Mouse (Mus musculus): ENCODE data around the gene Agrp. TPM values are rescaled to one million over a fixed set of nuclear protein-coding genes. Genes with fewer than 3 reads are reported as not detected.

Agrp gene
- polyA plus RNA-seq, 1 experiment from 2014 or later: not detected

GRCm38 (mm10) chr8:105637601-105638041, 428 bp upstream of the Agrp start:
- peak overlapping the region; percentile 93 for H3K4me3 ChIP-seq
- H3K4me2 ChIP-seq: peak overlapping the region; percentile 86
- no peaks in the 10 kb centered on the region for H3K27me3 ChIP-seq (replicated peaks)
- no peaks in the 10 kb centered on the region for H3K9me3 ChIP-seq (replicated peaks)
- H3K9ac ChIP-seq: peak overlapping the region; percentile 99
- peaks cover 11% of the 10 kb centered on the region for H3K36me3 ChIP-seq
- H3K27ac ChIP-seq: peak overlapping the region; percentile 100
- H3K4me1 ChIP-seq: peaks cover 55% of the 10 kb centered on the region
- ATAC-seq: 0 out of 2 replicates have a peak, but pooled peaks have one; percentile 26
- WGBS (ENCODE audit: insufficient replicate concordance): 2% methylated on average over 11 of the region's 11 CpGs

DNA sequence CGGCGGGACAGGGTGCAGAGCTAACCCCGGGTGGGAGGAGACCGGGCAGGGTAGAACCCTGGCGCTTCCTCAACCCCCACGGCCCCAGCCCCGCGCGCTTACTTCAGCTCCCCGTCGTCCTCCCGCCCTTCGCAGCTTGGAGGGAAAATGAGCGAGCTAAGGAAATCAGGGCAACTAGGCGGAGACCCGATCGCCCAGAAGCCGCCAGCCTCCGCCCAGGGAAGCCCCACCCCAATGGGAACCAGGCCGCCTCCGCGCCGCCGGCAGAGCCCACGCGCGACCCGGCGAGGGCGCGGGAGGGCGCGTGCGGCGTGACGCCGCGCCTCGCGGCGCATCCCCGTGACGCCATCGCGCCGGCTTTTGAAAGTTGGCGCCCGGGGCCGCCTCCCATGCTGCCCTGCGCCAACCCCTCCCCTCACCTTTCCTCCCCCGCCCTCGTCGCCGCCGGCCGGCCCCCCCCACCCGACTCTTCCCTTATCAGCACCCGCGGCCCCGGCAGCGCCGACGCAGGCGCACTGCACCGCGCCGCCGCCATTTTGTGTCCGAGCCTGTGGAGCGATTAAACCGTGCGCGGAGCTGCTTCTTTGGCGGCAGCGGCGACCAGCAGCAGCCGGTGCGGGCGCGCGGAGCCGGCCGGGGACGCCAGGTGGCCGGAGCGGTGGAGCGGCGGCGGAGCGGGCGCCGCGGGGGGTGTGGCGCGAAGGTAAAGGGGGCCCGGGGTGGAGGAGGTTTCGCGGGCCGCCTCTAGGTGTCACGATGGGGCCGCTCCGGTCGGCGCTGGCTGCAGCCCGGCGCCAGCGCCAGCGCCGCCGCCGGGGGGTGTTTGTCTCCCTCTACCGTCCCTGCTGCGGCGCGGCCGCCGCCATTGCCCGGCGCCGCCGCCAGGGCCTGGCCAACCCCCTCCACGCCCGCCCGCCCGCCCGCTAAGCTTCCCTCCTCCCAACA, 903 bp downstream of the Agrp start, which contains the start of gene Ctcf:
Gene Ctcf (plus strand): TSS at position 551 of the 945 bp plus-strand sequence.
- H3K36me3 ChIP-seq: peaks cover 11% of the 10 kb centered on the region
- peak; percentile 90 for ATAC-seq
- under 1% methylated on average over 104 of the region's 126 CpGs for WGBS (ENCODE audit: insufficient replicate concordance)

DNA sequence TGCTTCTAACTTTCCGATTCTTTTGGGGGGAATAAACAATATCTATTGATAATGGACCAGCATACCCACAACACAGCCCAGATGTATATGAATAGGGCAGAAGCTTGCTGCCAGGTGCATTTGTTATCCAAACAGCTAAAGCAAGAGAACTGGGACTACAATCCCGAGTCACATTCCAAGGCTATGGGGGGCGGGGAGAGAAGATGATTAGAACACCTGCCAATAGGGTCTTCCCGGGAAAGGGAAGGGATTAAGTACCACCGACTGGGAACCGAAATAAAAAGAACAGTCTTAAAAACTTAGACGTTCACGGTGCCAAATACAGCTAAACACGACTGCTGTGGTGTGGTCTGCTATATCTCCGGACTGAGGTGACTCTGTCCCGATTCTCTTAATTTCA, 1.7 kb downstream of the Agrp start:
- peak overlapping the region; percentile 93 for H3K4me3 ChIP-seq
- H3K9me3 ChIP-seq (replicated peaks): no peaks in the 10 kb centered on the region
- 4% methylated on average over 11 of the region's 11 CpGs for WGBS (ENCODE audit: insufficient replicate concordance)
- peak overlapping the region; percentile 86 for H3K4me2 ChIP-seq
- peaks cover 46% of the 10 kb centered on the region for H3K4me1 ChIP-seq
- peak overlapping the region; percentile 99 for H3K9ac ChIP-seq
- ATAC-seq: no peak
- H3K36me3 ChIP-seq: peaks cover 11% of the 10 kb centered on the region
- H3K27ac ChIP-seq: peak overlapping the region; percentile 100
- H3K27me3 ChIP-seq (replicated peaks): no peaks in the 10 kb centered on the region

More for the DNA sequence above, 903 bp downstream of the Agrp start, which contains the start of gene Ctcf:
- peaks cover 51% of the 10 kb centered on the region for H3K4me1 ChIP-seq
- H3K4me3 ChIP-seq: peak within 1 kb of the TSS; percentile 93
- H3K27me3 ChIP-seq (replicated peaks): no peaks in the 10 kb centered on the region
- H3K4me2 ChIP-seq: peak within 1 kb of the TSS; percentile 86
- H3K27ac ChIP-seq: peak within 1 kb of the TSS; percentile 100
- H3K9me3 ChIP-seq (replicated peaks): no peaks in the 10 kb centered on the region
- H3K9ac ChIP-seq: peak within 1 kb of the TSS; percentile 99

GRCm38 (mm10) chr8:105634771-105635458, 2.3 kb downstream of the Agrp start:
- Histone ChIP-seq H3K9ac (peak overlapping the region; percentile 99; the same call in 1 of the 2 replicates), H3K4me1 (peaks cover 40% of the 10 kb centered on the region)
- WGBS (ENCODE audit: insufficient replicate concordance): 78% methylated on average over 2 of the region's 2 CpGs

DNA sequence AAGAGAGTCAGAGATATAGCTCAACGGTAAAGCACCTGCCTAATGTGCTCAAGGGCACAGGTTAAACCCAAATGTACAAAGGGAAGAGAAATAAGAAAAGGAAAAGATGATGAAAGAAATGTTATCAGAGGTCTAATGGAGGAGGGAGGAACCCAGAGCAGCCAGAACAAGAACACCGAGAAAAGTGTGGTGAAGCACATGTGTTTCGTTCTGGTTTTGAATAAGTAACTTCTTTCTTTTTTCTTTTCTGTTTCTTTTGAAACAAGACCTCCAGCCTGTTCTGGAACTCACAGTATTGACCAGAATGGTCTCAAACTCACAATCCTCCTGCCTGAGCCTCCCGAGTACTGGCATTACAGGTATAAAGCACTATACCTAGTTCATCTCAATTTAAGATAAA, 7.9 kb downstream of the Agrp start:
- H3K4me1 ChIP-seq: peaks cover 5% of the 10 kb centered on the region; the same call in 1 of the 2 replicates
- H3K36me3 ChIP-seq: no peaks in the 10 kb centered on the region
- no peak overlapping the region for H3K4me2 ChIP-seq
- no peak overlapping the region for H3K9ac ChIP-seq
- H3K9me3 ChIP-seq (replicated peaks): no peaks in the 10 kb centered on the region
- WGBS (ENCODE audit: insufficient replicate concordance): 79% methylated on average over 4 of the region's 4 CpGs
- ATAC-seq: no peak
- H3K4me3 ChIP-seq: no peak overlapping the region
- no peak overlapping the region for H3K27ac ChIP-seq
- no peaks in the 10 kb centered on the region for H3K27me3 ChIP-seq (replicated peaks)

More at GRCm38 (mm10) chr8:105634771-105635458, 2.3 kb downstream of the Agrp start:
- no peak overlapping the region for H3K27ac ChIP-seq
- H3K36me3 ChIP-seq: peaks cover 11% of the 10 kb centered on the region
- H3K4me2 ChIP-seq: peak overlapping the region; percentile 86
- ATAC-seq: no peak
- peak overlapping the region; percentile 93 for H3K4me3 ChIP-seq
- no peaks in the 10 kb centered on the region for H3K9me3 ChIP-seq (replicated peaks)
- no peaks in the 10 kb centered on the region for H3K27me3 ChIP-seq (replicated peaks)

GRCm38 (mm10) chr8:105626086-105626485, 11.1 kb downstream of the Agrp start:
- Histone ChIP-seq H3K4me1 (peaks cover 20% of the 10 kb centered on the region), H3K27me3 (replicated peaks) (no peaks in the 10 kb centered on the region), H3K4me2 (no peak overlapping the region), H3K36me3 (peaks cover 22% of the 10 kb centered on the region), H3K9me3 (replicated peaks) (no peaks in the 10 kb centered on the region), H3K9ac (no peak overlapping the region), H3K27ac (no peak overlapping the region), H3K4me3 (no peak overlapping the region)
- no peak for ATAC-seq
- 64% methylated on average over 1 of the region's 1 CpGs for WGBS (ENCODE audit: insufficient replicate concordance)

GRCm38 (mm10) chr8:105624831-105625230, 12.4 kb downstream of the Agrp start:
- 76% methylated on average over 1 of the region's 1 CpGs for WGBS (ENCODE audit: insufficient replicate concordance)
- Histone ChIP-seq H3K4me2 (no peak overlapping the region), H3K9ac (no peak overlapping the region), H3K4me3 (no peak overlapping the region), H3K27me3 (replicated peaks) (no peaks in the 10 kb centered on the region), H3K4me1 (peaks cover 20% of the 10 kb centered on the region), H3K36me3 (peaks cover 34% of the 10 kb centered on the region), H3K27ac (no peak overlapping the region), H3K9me3 (replicated peaks) (no peaks in the 10 kb centered on the region)
- no peak for ATAC-seq

DNA sequence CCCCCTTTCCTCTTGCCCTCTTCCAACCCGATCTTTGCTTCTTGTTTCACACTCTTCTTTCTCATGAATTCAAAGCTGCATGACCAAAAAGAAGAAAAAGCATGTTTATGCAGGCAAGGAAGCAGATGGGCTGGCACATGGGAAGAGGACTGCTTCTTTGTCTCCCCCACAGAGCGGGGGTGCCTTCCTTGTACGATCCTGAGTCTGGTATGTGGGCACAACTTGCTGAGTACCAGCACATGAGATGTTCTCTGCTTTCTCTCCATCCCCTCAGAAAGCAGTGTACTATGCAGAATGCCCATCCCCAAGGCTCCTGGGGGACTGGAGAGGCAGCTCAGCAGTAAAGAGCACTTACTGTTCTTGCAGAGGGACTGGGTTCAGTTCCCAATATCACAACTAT, 12.8 kb downstream of the Agrp start:
- Histone ChIP-seq H3K4me2 (no peak overlapping the region), H3K4me3 (no peak overlapping the region), H3K9me3 (replicated peaks) (no peaks in the 10 kb centered on the region), H3K4me1 (peaks cover 20% of the 10 kb centered on the region), H3K36me3 (peaks cover 39% of the 10 kb centered on the region), H3K27ac (no peak overlapping the region), H3K27me3 (replicated peaks) (no peaks in the 10 kb centered on the region), H3K9ac (no peak overlapping the region)
- 65% methylated on average over 3 of the region's 3 CpGs for WGBS (ENCODE audit: insufficient replicate concordance)
- no peak for ATAC-seq

GRCm38 (mm10) chr8:105623679-105624245, 13.4 kb downstream of the Agrp start:
- peak overlapping the region; percentile 4; the same call in 1 of the 2 replicates for H3K27ac ChIP-seq
- no peaks in the 10 kb centered on the region for H3K27me3 ChIP-seq (replicated peaks)
- H3K9ac ChIP-seq: no peak overlapping the region
- WGBS (ENCODE audit: insufficient replicate concordance): 70% methylated on average over 7 of the region's 7 CpGs
- no peaks in the 10 kb centered on the region for H3K9me3 ChIP-seq (replicated peaks)
- peaks cover 20% of the 10 kb centered on the region for H3K4me1 ChIP-seq
- no peak overlapping the region for H3K4me3 ChIP-seq
- peaks cover 45% of the 10 kb centered on the region for H3K36me3 ChIP-seq
- no peak overlapping the region for H3K4me2 ChIP-seq
- no peak for ATAC-seq

DNA sequence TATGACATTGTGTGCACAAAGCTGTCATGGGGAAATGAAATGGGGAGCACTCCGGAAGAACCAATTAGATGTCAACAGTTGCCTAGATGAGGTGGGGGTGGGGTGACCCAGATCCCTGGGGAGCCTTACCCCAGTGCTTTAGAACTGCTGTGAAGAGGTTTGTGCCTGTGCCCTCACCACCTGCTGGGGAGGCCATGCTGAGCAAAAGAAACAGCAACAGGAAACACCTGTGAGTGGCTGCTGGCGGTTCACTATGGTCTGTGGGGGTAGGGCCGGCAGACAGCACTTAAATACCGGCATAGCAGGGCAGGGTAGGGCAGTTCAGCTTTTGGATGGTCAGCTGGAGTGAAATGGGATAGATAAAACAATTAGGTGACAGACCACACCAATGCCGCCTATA, 14.1 kb downstream of the Agrp start:
- Histone ChIP-seq H3K4me2 (no peak overlapping the region), H3K4me1 (peaks cover 20% of the 10 kb centered on the region), H3K9me3 (replicated peaks) (no peaks in the 10 kb centered on the region), H3K4me3 (no peak overlapping the region), H3K9ac (no peak overlapping the region), H3K27me3 (replicated peaks) (no peaks in the 10 kb centered on the region), H3K36me3 (peaks cover 51% of the 10 kb centered on the region), H3K27ac (0 out of 2 replicates have a peak overlapping the region, but pooled peaks have one; percentile 33)
- WGBS (ENCODE audit: insufficient replicate concordance): 39% methylated on average over 5 of the region's 5 CpGs
- no peak for ATAC-seq

- Histone ChIP-seq H3K9me3 (replicated peaks) (no peaks in the 10 kb centered on the region), H3K36me3 (peaks cover 58% of the 10 kb centered on the region), H3K4me3 (no peak overlapping the region), H3K4me2 (no peak overlapping the region), H3K27me3 (replicated peaks) (no peaks in the 10 kb centered on the region), H3K4me1 (peaks cover 20% of the 10 kb centered on the region), H3K27ac (peak overlapping the region; percentile 33; the same call in 1 of the 2 replicates), H3K9ac (no peak overlapping the region)
- peak; percentile 80 for ATAC-seq
- WGBS (ENCODE audit: insufficient replicate concordance): 6% methylated on average over 8 of the region's 8 CpGs
Measured at GRCm38 (mm10) chr8:105622421-105622920, 14.7 kb downstream of the Agrp start.
